Mouse (Mus musculus): ENCODE data around the gene Rps6ka1. TPM values are rescaled to one million over a fixed set of nuclear protein-coding genes. Genes with fewer than 3 reads are reported as not detected.
"Not testable (repeated sequence)": the region's sequence is repeated elsewhere in the genome, so short reads cannot be mapped to it uniquely, and the experiment has no call there.

The Rps6ka1 gene
- polyA plus RNA-seq, 1 experiment from 2014 or later: 23.8 TPM

GRCm38 (mm10) chr4:133842992-133843737 lies 44.4 kb downstream of the Rps6ka1 start:
- H3K9me3 ChIP-seq: no peaks in the 10 kb centered on the region
- no peaks in the 10 kb centered on the region for H3K27me3 ChIP-seq (replicated peaks)
- no peaks in the 10 kb centered on the region for H3K36me3 ChIP-seq (replicated peaks)
- no peak for ATAC-seq (replicated peaks)
- no peaks in the 10 kb centered on the region for H3K4me1 ChIP-seq
- WGBS: 93% methylated on average over 8 of the region's 10 CpGs
- no peak overlapping the region for H3K4me3 ChIP-seq
- H3K9ac ChIP-seq: no peak overlapping the region
- no peak overlapping the region for H3K27ac ChIP-seq
- H3K4me2 ChIP-seq: no peak overlapping the region

- 96% methylated on average over 7 of the region's 7 CpGs for WGBS
Observed at GRCm38 (mm10) chr4:133841756-133842483, 45.7 kb downstream of the Rps6ka1 start.

DNA sequence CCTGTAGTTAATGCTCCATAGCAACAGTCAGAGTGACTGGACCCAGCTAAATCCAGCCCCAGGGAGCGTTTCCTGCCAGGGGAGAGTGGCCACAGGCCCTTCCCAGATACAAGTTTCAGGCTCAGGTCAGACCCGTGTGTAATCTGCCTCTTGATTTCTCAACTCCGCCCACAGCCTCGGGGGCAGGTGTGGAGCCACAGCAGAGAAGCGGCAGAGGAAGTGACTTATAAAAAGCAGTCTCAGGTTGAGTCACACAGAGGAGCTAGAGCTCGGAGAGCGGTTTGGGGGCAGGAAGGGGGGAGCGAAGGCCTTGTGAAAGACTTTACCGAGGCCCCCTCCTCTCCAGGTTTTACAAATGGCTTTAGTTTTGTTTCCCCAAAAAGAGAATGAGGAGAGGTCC lies 46.6 kb downstream of the Rps6ka1 start:
- H3K9me3 ChIP-seq: no peaks in the 10 kb centered on the region
- WGBS: 42% methylated on average over 9 of the region's 9 CpGs
- H3K36me3 ChIP-seq (replicated peaks): no peaks in the 10 kb centered on the region
- H3K27me3 ChIP-seq (replicated peaks): no peaks in the 10 kb centered on the region
- no peak overlapping the region for H3K4me3 ChIP-seq
- H3K4me2 ChIP-seq: no peak overlapping the region
- H3K27ac ChIP-seq: no peak overlapping the region
- no peaks in the 10 kb centered on the region for H3K4me1 ChIP-seq
- ATAC-seq (replicated peaks): no peak
- no peak overlapping the region for H3K9ac ChIP-seq

More at GRCm38 (mm10) chr4:133841756-133842483, 45.7 kb downstream of the Rps6ka1 start:
- H3K4me2 ChIP-seq; H3K4me3 ChIP-seq; H3K4me1 ChIP-seq; H3K27me3 ChIP-seq (replicated peaks); H3K9me3 ChIP-seq; H3K36me3 ChIP-seq (replicated peaks); ATAC-seq (replicated peaks); H3K27ac ChIP-seq; H3K9ac ChIP-seq: not testable (repeated sequence)

DNA sequence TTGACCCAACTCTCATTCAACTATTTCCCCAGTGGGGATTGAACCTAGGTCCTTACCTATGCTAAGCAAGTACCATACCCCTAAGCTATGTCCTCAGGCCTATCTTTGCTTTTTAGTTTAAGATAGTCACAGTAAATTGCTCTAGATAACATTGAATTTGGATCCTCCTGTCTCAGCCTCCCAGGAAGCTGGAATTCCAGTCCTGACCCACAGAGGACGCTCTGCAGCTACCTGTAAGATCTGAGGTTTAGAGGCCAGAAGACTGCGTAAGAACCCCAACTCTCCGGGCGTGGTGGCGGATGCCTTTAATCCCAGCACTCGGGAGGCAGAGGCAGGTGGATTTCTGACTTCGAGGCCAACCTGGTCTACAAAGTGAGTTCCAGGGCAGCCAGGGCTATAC lies 47.1 kb downstream of the Rps6ka1 start:
- no peak overlapping the region for H3K4me3 ChIP-seq
- H3K9ac ChIP-seq: no peak overlapping the region
- H3K4me2 ChIP-seq: no peak overlapping the region
- no peaks in the 10 kb centered on the region for H3K36me3 ChIP-seq (replicated peaks)
- no peaks in the 10 kb centered on the region for H3K9me3 ChIP-seq
- 96% methylated on average over 7 of the region's 7 CpGs for WGBS
- H3K27me3 ChIP-seq (replicated peaks): no peaks in the 10 kb centered on the region
- ATAC-seq (replicated peaks): no peak
- no peaks in the 10 kb centered on the region for H3K4me1 ChIP-seq
- no peak overlapping the region for H3K27ac ChIP-seq

GRCm38 (mm10) chr4:133839385-133839826 lies 48.2 kb downstream of the Rps6ka1 start:
- no peak overlapping the region for H3K4me3 ChIP-seq
- H3K4me2 ChIP-seq: no peak overlapping the region
- H3K27ac ChIP-seq: no peak overlapping the region
- no peak overlapping the region for H3K9ac ChIP-seq
- no peaks in the 10 kb centered on the region for H3K27me3 ChIP-seq (replicated peaks)
- no peaks in the 10 kb centered on the region for H3K9me3 ChIP-seq
- H3K4me1 ChIP-seq: no peaks in the 10 kb centered on the region
- WGBS: 66% methylated on average over 4 of the region's 4 CpGs
- no peak for ATAC-seq (replicated peaks)
- H3K36me3 ChIP-seq (replicated peaks): no peaks in the 10 kb centered on the region

DNA sequence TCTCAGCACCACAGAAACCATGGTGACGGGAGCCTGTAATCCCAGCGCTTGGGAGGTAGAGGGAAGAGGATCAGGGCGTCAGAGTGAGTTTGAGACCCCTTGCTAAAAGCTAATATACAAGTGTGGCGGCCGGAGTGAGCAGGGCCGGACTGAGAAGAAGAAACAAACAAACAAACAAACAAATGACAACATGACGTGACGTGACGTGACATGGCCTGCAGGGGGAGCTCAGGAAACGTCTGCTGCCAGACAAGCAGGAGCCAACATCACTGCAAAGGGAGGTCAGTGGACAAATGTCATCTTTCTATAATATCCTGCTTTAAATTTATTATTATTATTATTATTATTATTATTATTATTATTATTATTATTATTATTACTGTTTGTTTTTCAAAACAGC lies 51.0 kb downstream of the Rps6ka1 start:
- ATAC-seq (replicated peaks): no peak
- H3K9me3 ChIP-seq: no peaks in the 10 kb centered on the region
- no peaks in the 10 kb centered on the region for H3K36me3 ChIP-seq (replicated peaks)
- 51% methylated on average over 10 of the region's 10 CpGs for WGBS
- no peaks in the 10 kb centered on the region for H3K27me3 ChIP-seq (replicated peaks)
- no peaks in the 10 kb centered on the region for H3K4me1 ChIP-seq
- H3K27ac ChIP-seq: no peak overlapping the region
- no peak overlapping the region for H3K4me2 ChIP-seq
- no peak overlapping the region for H3K9ac ChIP-seq
- H3K4me3 ChIP-seq: no peak overlapping the region

DNA sequence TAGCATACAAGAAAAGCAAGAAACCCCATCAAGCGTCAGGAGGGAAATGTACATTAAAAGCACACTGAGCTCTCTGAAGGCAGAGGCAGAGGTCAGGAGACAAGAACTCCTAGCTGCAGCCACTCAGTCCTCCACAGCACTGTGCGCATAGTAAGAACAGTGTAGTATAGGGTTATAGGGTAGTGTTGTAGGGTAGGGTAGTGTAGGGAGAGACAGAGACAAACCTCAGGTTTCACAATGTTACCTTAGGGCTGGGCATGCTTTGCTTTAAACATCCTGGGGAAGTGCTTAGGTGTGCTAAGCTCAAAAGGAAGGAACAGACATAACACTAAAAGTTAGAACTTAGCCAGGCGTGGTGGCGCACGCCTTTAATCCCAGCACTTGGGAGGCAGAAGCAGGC lies 52.4 kb downstream of the Rps6ka1 start:
- WGBS: 95% methylated on average over 5 of the region's 5 CpGs
- no peak for ATAC-seq (replicated peaks)
- Histone ChIP-seq H3K9ac (no peak overlapping the region), H3K27ac (no peak overlapping the region), H3K9me3 (no peaks in the 10 kb centered on the region), H3K36me3 (replicated peaks) (no peaks in the 10 kb centered on the region), H3K4me1 (no peaks in the 10 kb centered on the region), H3K27me3 (replicated peaks) (no peaks in the 10 kb centered on the region), H3K4me3 (no peak overlapping the region), H3K4me2 (no peak overlapping the region)

DNA sequence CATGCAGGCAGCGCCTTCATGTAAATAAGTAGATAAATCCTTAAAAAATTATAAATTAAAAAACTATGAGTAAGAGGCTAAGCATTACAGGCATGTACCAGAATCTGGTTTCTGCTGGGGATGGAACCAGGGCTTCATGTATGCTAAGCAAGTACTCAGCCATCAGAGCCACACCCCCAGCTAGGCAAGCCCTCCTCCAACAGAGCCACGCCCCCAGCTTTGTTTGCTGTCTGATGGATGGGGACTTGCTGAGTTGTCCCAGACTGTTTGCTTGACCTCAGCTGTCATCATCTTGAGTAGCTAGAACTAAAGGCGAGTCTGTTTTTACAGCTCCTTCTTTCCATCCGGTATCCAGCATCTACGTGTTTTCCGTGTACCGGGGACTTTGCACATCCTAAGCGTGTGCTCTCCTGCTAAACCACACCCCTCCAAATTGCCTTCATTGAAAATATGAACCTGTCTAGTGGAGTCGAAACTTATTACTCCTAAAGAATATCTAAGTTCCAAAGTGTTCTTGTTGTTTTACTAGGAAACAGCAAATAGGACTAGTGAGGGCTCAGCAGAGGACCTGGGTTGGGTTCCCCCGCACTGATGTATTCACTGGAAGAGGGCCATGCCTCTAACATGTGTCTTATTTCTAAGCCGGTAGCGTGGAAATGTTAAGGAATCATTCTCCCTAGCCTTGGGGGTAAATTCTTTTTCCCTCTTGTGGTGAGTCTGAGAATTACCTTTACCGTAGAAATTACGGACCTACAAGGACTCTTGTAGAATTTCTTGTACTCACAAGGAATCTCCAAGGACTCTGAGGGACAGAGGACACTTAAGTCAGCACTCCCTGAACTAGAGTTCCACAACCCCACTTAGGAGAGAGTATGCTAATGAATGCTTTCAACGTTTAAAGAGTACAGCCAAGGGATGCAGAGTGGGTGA lies 54.4 kb downstream of the Rps6ka1 start:
- Histone ChIP-seq H3K4me2 (no peak overlapping the region), H3K27ac (no peak overlapping the region), H3K4me3 (no peak overlapping the region), H3K9ac (no peak overlapping the region), H3K27me3 (replicated peaks) (no peaks in the 10 kb centered on the region), H3K36me3 (replicated peaks) (no peaks in the 10 kb centered on the region), H3K4me1 (peaks cover 10% of the 10 kb centered on the region), H3K9me3 (no peaks in the 10 kb centered on the region)
- no peak for ATAC-seq (replicated peaks)
- 69% methylated on average over 15 of the region's 15 CpGs for WGBS

GRCm38 (mm10) chr4:133830453-133830852 lies 57.1 kb downstream of the Rps6ka1 start:
- no peaks in the 10 kb centered on the region for H3K27me3 ChIP-seq (replicated peaks)

GRCm38 (mm10) chr4:133829281-133830070 lies 58.1 kb downstream of the Rps6ka1 start:
- 0 out of 2 replicates have a peak overlapping the region, but pooled peaks have one; percentile 5 for H3K4me2 ChIP-seq

More at GRCm38 (mm10) chr4:133830453-133830852, 57.1 kb downstream of the Rps6ka1 start:
- Histone ChIP-seq H3K27ac (no peak overlapping the region), H3K9ac (no peak overlapping the region), H3K9me3 (no peaks in the 10 kb centered on the region), H3K4me2 (no peak overlapping the region), H3K36me3 (replicated peaks) (no peaks in the 10 kb centered on the region), H3K4me1 (peaks cover 11% of the 10 kb centered on the region), H3K4me3 (no peak overlapping the region)
- no peak for ATAC-seq (replicated peaks)
- WGBS: 100% methylated on average over 1 of the region's 1 CpGs

GRCm38 (mm10) chr4:133827887-133828794 lies 59.5 kb downstream of the Rps6ka1 start:
- no peak for ATAC-seq (replicated peaks)
- Histone ChIP-seq H3K27ac (no peak overlapping the region), H3K9ac (no peak overlapping the region), H3K27me3 (replicated peaks) (no peaks in the 10 kb centered on the region), H3K36me3 (replicated peaks) (no peaks in the 10 kb centered on the region), H3K4me3 (no peak overlapping the region), H3K4me1 (peaks cover 11% of the 10 kb centered on the region), H3K4me2 (no peak overlapping the region; the same call in 1 of the 2 replicates), H3K9me3 (no peaks in the 10 kb centered on the region)
- WGBS: 30% methylated on average over 25 of the region's 25 CpGs

More at GRCm38 (mm10) chr4:133829281-133830070, 58.1 kb downstream of the Rps6ka1 start:
- no peak overlapping the region for H3K27ac ChIP-seq
- H3K27me3 ChIP-seq (replicated peaks): no peaks in the 10 kb centered on the region
- H3K9ac ChIP-seq: no peak overlapping the region
- no peak overlapping the region for H3K4me3 ChIP-seq
- WGBS: 5% methylated on average over 10 of the region's 10 CpGs
- no peaks in the 10 kb centered on the region for H3K9me3 ChIP-seq
- peaks cover 11% of the 10 kb centered on the region for H3K4me1 ChIP-seq
- H3K36me3 ChIP-seq (replicated peaks): no peaks in the 10 kb centered on the region
- ATAC-seq (replicated peaks): no peak

All from midbrain, embryonic 15.5 days (tissue).